Mouse (Mus musculus): ENCODE data around the gene Krtap17-1. TPM values are rescaled to one million over a fixed set of nuclear protein-coding genes. Genes with fewer than 3 reads are reported as not detected.

Gene Krtap17-1
- polyA plus RNA-seq (2012; rRNA removed) = not detected in 2 replicates

- no peak for DNase-seq (ENCODE audit: extremely low spot score in 1 of 2, low spot score in 1 of 2)
These were observed at the start of gene Krtap17-1 for GRCm38 (mm10) chr11:99993620-99994383. Gene Krtap17-1, minus strand, starts transcription at chr11:99993994.

DNA sequence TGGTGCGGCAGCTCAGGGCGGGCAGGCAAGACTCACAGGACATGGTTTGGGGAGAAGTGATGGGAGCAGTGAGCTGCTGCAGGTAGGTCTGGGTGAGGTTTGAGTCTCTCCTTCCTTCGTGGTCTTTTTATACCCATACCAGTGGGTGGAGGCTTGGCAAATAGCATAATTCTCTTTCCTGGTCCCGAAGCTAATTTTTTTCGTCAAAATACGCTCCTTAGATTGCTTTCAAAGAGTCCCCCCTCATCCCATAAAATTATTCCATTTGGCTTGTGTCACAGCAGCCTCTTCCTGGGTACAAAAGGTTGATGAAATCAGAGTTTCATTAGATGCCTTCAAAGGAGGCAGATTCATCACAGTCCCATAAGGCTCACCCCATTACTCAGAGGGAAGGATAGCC, 47.7 kb upstream of the Krtap17-1 start, which contains the start of gene Krt34:
TSS of gene Krt34 (minus strand) at position 101 of the 400 bp plus-strand sequence.
- no peak for DNase-seq (ENCODE audit: extremely low spot score in 1 of 2, low spot score in 1 of 2)

- DNase-seq (ENCODE audit: extremely low spot score in 1 of 2, low spot score in 1 of 2) = no peak
These were observed 36.0 kb upstream of the Krtap17-1 start, which contains the start of gene Krt33b for GRCm38 (mm10) chr11:100029768-100030167. Gene Krt33b, minus strand, starts transcription at chr11:100029868.

GRCm38 (mm10) chr11:100021438-100021837, 27.6 kb upstream of the Krtap17-1 start:
- peak; percentile 22 to 50 for DNase-seq (ENCODE audit: extremely low spot score in 1 of 2, low spot score in 1 of 2)

GRCm38 (mm10) chr11:100019466-100019865, 25.7 kb upstream of the Krtap17-1 start:
- no peak for DNase-seq (ENCODE audit: extremely low spot score in 1 of 2, low spot score in 1 of 2)

GRCm38 (mm10) chr11:100016112-100016511, 22.3 kb upstream of the Krtap17-1 start, which contains the start of gene Krt33a:
Gene Krt33a, minus strand, starts transcription at chr11:100016212.
- no peak for DNase-seq (ENCODE audit: extremely low spot score in 1 of 2, low spot score in 1 of 2)

GRCm38 (mm10) chr11:100013691-100014171, 19.9 kb upstream of the Krtap17-1 start:
- no peak for DNase-seq (ENCODE audit: extremely low spot score in 1 of 2, low spot score in 1 of 2)

- DNase-seq (ENCODE audit: extremely low spot score in 1 of 2, low spot score in 1 of 2) = no peak
These were observed 16.9 kb upstream of the Krtap17-1 start for GRCm38 (mm10) chr11:100010682-100011081.

- no peak for DNase-seq (ENCODE audit: extremely low spot score in 1 of 2, low spot score in 1 of 2)
These were observed 14.5 kb upstream of the Krtap17-1 start for GRCm38 (mm10) chr11:100008336-100008735.

DNA sequence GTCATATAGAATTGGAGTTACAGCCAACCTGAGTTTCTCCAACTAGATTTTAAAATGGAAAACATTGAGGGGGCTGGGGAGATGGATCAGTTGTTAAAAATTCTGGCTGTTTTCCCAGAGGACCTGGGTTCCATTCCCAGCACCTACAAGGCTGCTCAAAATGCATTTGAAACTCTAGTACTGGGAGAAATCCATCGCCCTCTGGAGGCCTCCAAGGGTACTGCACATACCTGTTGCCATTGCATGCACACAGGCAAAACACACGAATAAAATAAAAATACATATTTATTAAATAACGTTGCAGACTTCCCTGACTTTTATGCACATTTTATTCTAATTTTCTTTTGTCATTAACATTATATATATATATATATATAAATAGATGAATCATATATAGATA, 12.8 kb upstream of the Krtap17-1 start:
- no peak for DNase-seq (ENCODE audit: extremely low spot score in 1 of 2, low spot score in 1 of 2)

DNA sequence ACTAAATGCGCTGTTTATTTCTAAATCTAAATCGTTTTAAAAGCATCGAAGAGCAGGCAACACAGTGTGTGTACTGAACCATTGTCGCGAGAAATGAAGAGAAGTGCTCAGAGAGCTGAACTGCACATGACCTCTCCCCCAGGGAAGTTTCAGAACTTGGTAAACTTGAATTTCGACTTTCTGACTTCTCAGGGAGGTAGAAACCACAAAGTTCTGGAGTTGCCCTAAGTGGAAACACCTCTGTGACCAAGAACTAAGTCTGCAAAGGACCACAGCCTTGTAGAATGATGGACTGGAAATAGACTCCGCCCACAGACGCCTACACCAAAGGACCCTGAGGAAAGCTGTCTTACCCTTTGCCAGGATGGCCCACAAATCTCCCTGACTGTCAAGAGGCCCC, 12.1 kb upstream of the Krtap17-1 start:
- DNase-seq (ENCODE audit: extremely low spot score in 1 of 2, low spot score in 1 of 2) = no peak

- peak; percentile 26 to 80 for DNase-seq (ENCODE audit: extremely low spot score in 1 of 2, low spot score in 1 of 2)
These were observed 11.1 kb upstream of the Krtap17-1 start for GRCm38 (mm10) chr11:100004846-100005245.

DNA sequence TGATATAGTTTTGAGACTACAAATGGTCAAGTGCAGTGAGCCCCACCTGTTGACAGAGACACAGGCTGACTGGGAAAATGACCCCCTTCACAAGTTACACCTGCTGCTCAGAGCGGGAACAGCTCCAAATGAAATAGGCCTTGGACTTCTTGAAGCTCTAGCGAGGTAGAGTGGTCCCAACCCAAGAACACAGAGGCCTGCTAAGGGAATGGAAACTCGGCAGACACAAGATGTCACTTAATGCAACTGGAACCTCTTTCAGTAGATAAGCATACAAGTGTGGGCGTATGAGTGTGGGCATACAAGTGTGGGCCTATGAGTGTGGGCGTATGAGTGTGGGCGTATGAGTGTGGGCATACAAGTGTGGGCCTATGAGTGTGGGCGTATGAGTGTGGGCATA, 5.3 kb upstream of the Krtap17-1 start:
- DNase-seq (ENCODE audit: extremely low spot score in 1 of 2, low spot score in 1 of 2) = no peak

DNA sequence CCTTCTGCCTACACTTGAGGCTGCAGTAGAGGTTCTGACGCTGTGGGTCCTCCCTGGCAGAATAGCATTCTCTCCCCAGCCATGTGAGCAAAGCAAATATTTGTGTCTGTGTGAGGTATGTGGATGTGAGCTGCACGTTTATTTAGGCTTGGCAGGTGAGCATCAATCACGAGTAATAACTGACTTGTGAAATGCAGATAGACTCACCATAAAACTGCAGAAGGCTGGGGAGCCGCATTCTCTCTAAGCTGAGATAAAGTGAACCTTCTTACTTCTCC, 529 bp upstream of the Krtap17-1 start:
- no peak for DNase-seq (ENCODE audit: extremely low spot score in 1 of 2, low spot score in 1 of 2)

DNA sequence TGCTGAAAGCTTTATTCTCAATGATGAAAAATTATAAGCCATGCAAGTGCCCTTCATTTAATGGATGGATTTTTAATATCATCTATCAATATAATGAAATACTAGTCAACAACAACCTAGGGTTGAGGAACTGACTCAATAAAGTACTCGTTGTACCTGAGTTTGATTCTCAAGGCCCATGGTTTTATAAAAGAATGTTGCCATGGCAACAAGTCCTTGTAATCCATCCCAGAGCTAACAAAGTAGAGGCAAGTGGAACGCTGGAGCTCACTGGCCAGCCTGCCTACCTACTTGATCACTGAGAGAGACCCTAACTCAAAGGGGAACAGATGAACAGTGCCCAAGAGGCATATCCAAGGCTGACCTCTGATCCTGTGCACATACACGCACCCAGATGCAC, 3.2 kb downstream of the Krtap17-1 start:
- no peak for DNase-seq (ENCODE audit: extremely low spot score in 1 of 2, low spot score in 1 of 2)

DNA sequence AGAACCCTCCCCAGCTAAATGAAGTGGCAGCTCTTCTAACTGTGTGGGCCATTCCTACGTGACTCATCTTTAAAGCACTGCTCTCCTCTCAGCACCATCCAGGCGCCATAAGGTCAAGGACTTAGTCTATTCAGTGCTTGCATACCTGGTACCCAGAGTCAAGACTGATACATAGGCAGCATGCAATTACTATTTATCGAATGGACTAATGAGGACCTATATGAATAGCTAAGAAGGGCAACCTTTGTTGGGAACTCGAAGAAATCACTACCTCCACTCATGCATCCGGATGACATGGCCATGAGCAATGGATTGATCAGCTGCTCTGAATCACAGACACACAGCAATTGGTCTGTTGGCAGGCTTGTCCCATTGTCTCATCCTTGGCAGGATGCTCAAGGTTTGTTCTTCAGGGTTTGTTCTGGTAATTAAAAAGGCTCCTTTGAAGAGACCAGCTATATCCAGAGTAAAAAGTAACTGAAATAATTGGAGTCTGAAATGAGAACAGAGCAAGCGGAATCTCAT, 3.9 kb downstream of the Krtap17-1 start:
- no peak for DNase-seq (ENCODE audit: extremely low spot score in 1 of 2, low spot score in 1 of 2)

- no peak for DNase-seq (ENCODE audit: extremely low spot score in 1 of 2, low spot score in 1 of 2)
These were observed 5.3 kb downstream of the Krtap17-1 start for GRCm38 (mm10) chr11:99988530-99988929.

DNA sequence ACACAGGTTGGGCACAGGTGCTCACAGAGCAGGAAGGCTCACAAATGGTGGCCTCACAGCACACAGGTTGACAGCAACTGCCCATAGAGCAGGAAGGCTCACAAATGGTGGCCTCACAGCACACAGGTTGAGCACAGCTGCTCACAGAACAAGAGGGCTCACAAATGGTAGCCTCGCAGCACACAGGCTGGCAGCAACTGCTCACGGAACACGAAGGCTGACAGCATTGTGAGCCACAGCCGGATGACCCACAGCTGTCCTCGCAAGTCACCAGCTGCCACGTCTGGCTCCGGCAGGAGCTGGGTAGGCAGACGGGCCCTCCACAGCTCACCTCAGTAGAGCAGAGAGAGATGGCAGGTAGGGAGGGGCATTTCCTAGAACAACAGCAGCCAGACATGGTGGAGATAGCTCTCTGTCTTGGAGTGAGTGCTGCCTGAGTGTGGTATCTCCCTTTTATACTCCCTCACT, 7.6 kb downstream of the Krtap17-1 start, which contains the start of gene Krtap16-1:
TSS of gene Krtap16-1 (minus strand) at position 418 of the 468 bp plus-strand sequence.
- no peak for DNase-seq (ENCODE audit: extremely low spot score in 1 of 2, low spot score in 1 of 2)

- DNase-seq (ENCODE audit: extremely low spot score in 1 of 2, low spot score in 1 of 2) = peak; percentile 52 to 53
These were observed 8.3 kb downstream of the Krtap17-1 start for GRCm38 (mm10) chr11:99985291-99986092.

DNA sequence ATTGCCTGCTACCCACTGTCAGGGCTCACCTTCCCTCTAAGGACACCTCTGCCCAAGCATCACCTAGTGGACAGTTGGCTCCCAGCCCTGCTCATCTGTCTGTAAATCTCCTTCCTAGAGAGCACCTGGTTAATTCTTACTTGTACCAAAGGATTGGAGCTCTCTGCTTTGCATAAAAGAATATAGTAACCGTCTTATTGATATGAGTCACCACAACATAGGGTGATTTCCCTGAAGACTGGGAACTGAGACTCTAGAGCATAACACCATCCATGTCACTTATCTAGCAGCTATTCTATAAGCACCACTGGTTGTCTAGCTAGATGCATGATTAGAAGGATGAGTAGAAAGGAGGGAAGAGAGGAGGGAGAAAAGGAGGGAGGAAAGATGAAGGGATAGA, 10.4 kb downstream of the Krtap17-1 start:
- no peak for DNase-seq (ENCODE audit: extremely low spot score in 1 of 2, low spot score in 1 of 2)

GRCm38 (mm10) chr11:99982731-99983130, 11.1 kb downstream of the Krtap17-1 start:
- DNase-seq (ENCODE audit: extremely low spot score in 1 of 2, low spot score in 1 of 2) = no peak

Data from frontal cortex, adult 2 months (tissue).